Mouse (Mus musculus) forebrain, postnatal 0 days (tissue): ENCODE data around the gene Rasd2. TPM values are rescaled to one million over a fixed set of nuclear protein-coding genes. Genes with fewer than 3 reads are reported as not detected.
A peak's percentile ranks its signal among the peaks of the same experiment; 100 is the strongest.

Source experiments
- ATAC-seq: fragments of 200-750 bp; cut with Nextera tagmentation; 2 replicates; pipeline ENCODE4 v1.8.0; 2017; ENCODE audit warnings: mild to moderate bottlenecking, moderate library complexity
- DNase-seq: peaks from one replicate; pipeline ENCODE4 v3.0.0-alpha.2; 2015
- H3K27ac ChIP-seq: fragments of 300-500 bp; sonication (generic); 2 replicates; pipeline ENCODE4 v1.5.1; 2014; ENCODE audit warnings: low read depth, mild to moderate bottlenecking, antibody characterized with exemption, low read length, moderate library complexity, mixed read lengths
- H3K27me3 ChIP-seq: fragments of 300-500 bp; sonication (generic); 2 replicates; pipeline ENCODE4 v1.6.1; 2014; ENCODE audit warnings: mild to moderate bottlenecking, low read length, mixed read lengths; ENCODE audit not compliant: insufficient read depth
- H3K36me3 ChIP-seq: fragments of 300-500 bp; sonication (generic); 2 replicates; pipeline ENCODE4 v1.6.1; 2014; ENCODE audit warnings: mild to moderate bottlenecking, moderate library complexity; ENCODE audit not compliant: insufficient read depth
- H3K4me1 ChIP-seq: fragments of 300-500 bp; sonication (generic); 2 replicates; pipeline ENCODE4 v1.6.1; 2014; ENCODE audit warnings: antibody characterized with exemption; ENCODE audit not compliant: insufficient read depth
- H3K4me2 ChIP-seq: fragments of 300-500 bp; sonication (generic); 2 replicates; pipeline ENCODE4 v1.6.1; 2014; ENCODE audit warnings: low read depth, mild to moderate bottlenecking, moderate library complexity
- H3K4me3 ChIP-seq: fragments of 300-500 bp; sonication (generic); 2 replicates; pipeline ENCODE4 v1.5.1; 2014; ENCODE audit warnings: low read depth, low read length, mixed read lengths
- H3K9ac ChIP-seq: fragments of 300-500 bp; sonication (generic); 2 replicates; pipeline ENCODE4 v1.6.1; 2014; ENCODE audit warnings: mild to moderate bottlenecking
- H3K9me3 ChIP-seq: fragments of 300-500 bp; sonication (generic); 2 replicates; pipeline ENCODE4 v1.6.1; 2016; ENCODE audit warnings: low read length
- CTCF ChIP-seq: sonication (generic); IDR thresholded peaks from 2 replicates; pipeline ENCODE4 v1.5.1; 2016; ENCODE audit warnings: antibody characterized with exemption, control low read depth, low read depth
- WGBS: fragments of 180-500 bp; shearing (Covaris S2); extraction: QIAGEN DNeasy Blood & Tissue Kit; methylation state at CpG from one replicate; pipeline ENCODE4 v1.1.7; 2014; 5-methylcytosine and 5-hydroxymethylcytosine counted together
- polyA plus RNA-seq: library from polyadenylated mRNA; unstranded; fragments of >200 nt; fragmentation: Nextera tagmentation; extraction: Ambion mirVana; gene quantifications from 2 replicates; pipeline ENCODE4 v1.2.1, GENCODE M21; 2015
- total RNA-seq: library from RNA; depleted of rRNA; stranded (reverse); fragments of >200 nt; gene quantifications from 2 replicates; pipeline ENCODE4 v1.2.3, GENCODE M21; 2014

Rasd2 gene
- total and polyA plus RNA-seq, 2 experiments from 2014 or later, result 4.7 to 11.6 TPM

DNA sequence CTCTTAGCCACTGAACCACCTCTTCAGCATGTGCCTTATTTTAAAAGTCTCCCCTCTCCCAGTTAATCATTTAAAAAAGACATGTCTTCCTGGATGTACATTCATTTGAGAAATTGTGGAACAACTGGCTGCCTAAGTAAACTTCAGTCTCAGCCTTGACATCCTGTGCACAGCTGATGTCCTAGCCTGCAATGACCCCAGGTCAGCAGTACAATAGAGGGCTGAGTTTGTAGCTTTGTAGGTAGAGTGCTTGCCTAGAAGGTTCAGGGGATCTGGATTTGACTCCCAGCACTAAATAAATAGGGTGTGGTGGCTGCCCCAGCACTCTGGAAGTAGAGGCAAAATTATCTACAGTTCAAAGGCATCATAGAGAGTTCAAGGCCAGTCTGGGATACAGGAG, 15.4 kb upstream of the Rasd2 start:
- Histone ChIP-seq H3K4me1 (peaks cover 4% of the 10 kb centered on the region; the same call in 1 of the 2 replicates), H3K27ac (no peak overlapping the region), H3K9ac (no peak overlapping the region), H3K4me2 (no peak overlapping the region), H3K27me3 (no peaks in the 10 kb centered on the region), H3K36me3 (no peaks in the 10 kb centered on the region), H3K9me3 (no peaks in the 10 kb centered on the region), H3K4me3 (no peak overlapping the region)
- no peak for TF ChIP-seq CTCF
- DNase-seq (no peak), ATAC-seq (no peak)

GRCm38 (mm10) chr8:75198988-75199765, 14.6 kb upstream of the Rasd2 start:
- no peak overlapping the region for H3K9ac ChIP-seq
- no peak overlapping the region for H3K4me3 ChIP-seq
- H3K27ac ChIP-seq, result no peak overlapping the region
- TF ChIP-seq CTCF, result no peak
- H3K9me3 ChIP-seq, result no peaks in the 10 kb centered on the region
- no peaks in the 10 kb centered on the region for H3K36me3 ChIP-seq
- ATAC-seq (peak; percentile 82), DNase-seq (peak; percentile 61)
- WGBS, result 58% methylated on average over 5 of the region's 5 CpGs
- H3K27me3 ChIP-seq, result no peaks in the 10 kb centered on the region
- no peak overlapping the region for H3K4me2 ChIP-seq
- H3K4me1 ChIP-seq, result peaks cover 4% of the 10 kb centered on the region; the same call in 1 of the 2 replicates

DNA sequence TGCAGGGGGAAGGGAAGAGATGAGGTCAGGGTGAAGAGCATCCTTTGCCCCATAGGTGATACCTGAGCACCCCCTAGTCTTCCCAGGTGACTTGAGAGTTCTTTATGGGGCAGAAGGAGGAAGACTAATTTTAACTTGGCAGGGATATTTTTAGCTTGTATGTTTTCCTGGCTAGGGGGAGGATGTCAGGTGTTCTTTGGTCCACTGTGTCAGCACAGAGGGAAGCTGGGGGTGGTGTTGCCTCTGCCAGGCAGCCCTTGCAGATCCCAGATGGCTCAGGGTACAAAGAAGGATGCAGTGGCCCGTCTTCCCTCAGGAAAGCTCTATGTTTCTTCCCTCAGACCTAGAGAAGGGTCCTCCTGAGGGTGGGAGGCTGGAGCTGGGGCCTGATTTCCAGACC, 13.8 kb upstream of the Rasd2 start:
- Histone ChIP-seq H3K4me1 (peaks cover 4% of the 10 kb centered on the region; the same call in 1 of the 2 replicates), H3K36me3 (no peaks in the 10 kb centered on the region), H3K4me2 (no peak overlapping the region), H3K27ac (no peak overlapping the region), H3K9ac (no peak overlapping the region), H3K9me3 (no peaks in the 10 kb centered on the region), H3K27me3 (no peaks in the 10 kb centered on the region), H3K4me3 (no peak overlapping the region)
- TF ChIP-seq CTCF, result no peak
- ATAC-seq (no peak), DNase-seq (no peak)
- 52% methylated on average over 1 of the region's 1 CpGs for WGBS

DNA sequence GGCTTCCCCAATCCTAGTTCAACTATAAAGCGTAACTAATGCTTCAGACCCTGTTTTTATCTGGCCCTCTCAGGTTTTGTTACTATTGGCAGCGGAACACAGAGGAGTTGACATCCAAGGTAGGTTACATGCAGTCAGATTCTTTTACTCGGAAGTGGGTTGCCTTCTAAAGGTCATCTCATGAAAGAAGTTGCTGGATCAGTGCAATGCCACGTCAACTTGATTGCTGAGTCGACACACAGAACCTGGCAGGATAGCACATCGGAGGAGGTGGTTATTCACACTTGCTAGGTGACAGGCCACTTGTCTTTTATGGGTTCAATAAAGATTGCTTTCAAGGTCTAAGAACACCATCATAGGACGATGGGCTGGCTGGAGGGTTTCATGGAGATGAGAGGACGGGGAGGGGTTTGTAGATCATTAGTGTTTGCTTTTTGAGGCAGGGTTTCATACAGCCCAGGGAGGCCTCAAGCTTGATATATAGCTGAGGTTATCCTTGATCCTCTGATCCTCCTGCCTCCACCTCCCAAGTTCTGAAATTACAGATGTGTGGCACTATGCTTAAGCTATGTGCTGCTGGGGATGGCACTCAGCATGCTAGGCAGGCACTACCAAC, 11.6 kb upstream of the Rasd2 start:
- H3K9me3 ChIP-seq, result no peaks in the 10 kb centered on the region
- DNase-seq (no peak), ATAC-seq (no peak)
- WGBS, result 83% methylated on average over 8 of the region's 8 CpGs
- H3K36me3 ChIP-seq, result no peaks in the 10 kb centered on the region
- H3K4me2 ChIP-seq, result no peak overlapping the region
- no peak overlapping the region for H3K9ac ChIP-seq
- H3K4me3 ChIP-seq, result no peak overlapping the region
- no peak for TF ChIP-seq CTCF
- no peaks in the 10 kb centered on the region for H3K27me3 ChIP-seq
- no peak overlapping the region for H3K27ac ChIP-seq
- H3K4me1 ChIP-seq, result peaks cover 4% of the 10 kb centered on the region; the same call in 1 of the 2 replicates

GRCm38 (mm10) chr8:75202913-75203312, 10.8 kb upstream of the Rasd2 start:
- H3K9me3 ChIP-seq, result no peaks in the 10 kb centered on the region

GRCm38 (mm10) chr8:75203420-75203819, 10.3 kb upstream of the Rasd2 start:
- H3K4me1 ChIP-seq, result peaks cover 4% of the 10 kb centered on the region; the same call in 1 of the 2 replicates
- H3K27me3 ChIP-seq, result no peaks in the 10 kb centered on the region
- WGBS, result 86% methylated on average over 2 of the region's 2 CpGs
- DNase-seq, result no peak
- no peaks in the 10 kb centered on the region for H3K9me3 ChIP-seq
- no peak for ATAC-seq
- no peak for TF ChIP-seq CTCF
- no peaks in the 10 kb centered on the region for H3K36me3 ChIP-seq
- H3K4me2 ChIP-seq, result no peak overlapping the region
- H3K27ac ChIP-seq, result no peak overlapping the region
- no peak overlapping the region for H3K4me3 ChIP-seq
- H3K9ac ChIP-seq, result no peak overlapping the region

More at GRCm38 (mm10) chr8:75202913-75203312, 10.8 kb upstream of the Rasd2 start:
- DNase-seq (no peak), ATAC-seq (no peak)
- no peak for TF ChIP-seq CTCF
- Histone ChIP-seq H3K27me3 (no peaks in the 10 kb centered on the region), H3K36me3 (no peaks in the 10 kb centered on the region), H3K27ac (no peak overlapping the region), H3K4me1 (peaks cover 4% of the 10 kb centered on the region; the same call in 1 of the 2 replicates), H3K4me2 (no peak overlapping the region), H3K9ac (no peak overlapping the region), H3K4me3 (no peak overlapping the region)
- WGBS, result 85% methylated on average over 3 of the region's 3 CpGs

DNA sequence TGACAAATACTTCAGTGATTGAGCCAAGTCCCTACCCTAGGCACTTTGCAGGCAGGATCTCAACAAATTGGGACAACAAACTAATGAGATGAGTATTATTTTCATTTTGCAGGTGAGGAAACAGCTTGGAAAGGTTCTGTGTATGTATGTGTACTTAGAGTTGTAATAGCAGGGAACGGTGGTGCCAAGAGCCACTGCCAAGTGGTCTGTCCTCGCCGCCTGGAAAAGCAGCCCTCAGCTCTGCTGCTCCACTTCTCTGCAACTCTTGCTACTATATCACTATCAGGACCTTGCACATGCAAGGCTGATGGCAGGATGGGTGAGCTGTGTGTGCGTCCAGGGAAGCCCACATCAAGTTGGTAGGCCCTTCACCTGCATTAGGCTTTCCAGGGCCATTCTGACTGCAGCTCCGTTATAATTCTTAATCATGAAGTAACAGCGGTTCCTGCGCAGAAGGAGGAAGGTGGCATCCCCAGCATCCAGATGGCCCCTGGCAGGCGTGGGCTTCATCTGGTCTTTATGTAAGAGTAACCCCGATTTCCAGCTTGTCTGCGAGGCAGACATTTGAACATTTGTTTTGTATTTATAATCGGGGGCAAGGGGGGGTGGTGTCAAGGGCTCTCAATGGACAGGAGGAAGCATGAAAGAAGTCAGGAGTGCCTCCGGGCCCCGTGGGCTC, 9.4 kb upstream of the Rasd2 start:
- Histone ChIP-seq H3K4me1 (peaks cover 2% of the 10 kb centered on the region; the same call in 1 of the 2 replicates), H3K36me3 (no peaks in the 10 kb centered on the region), H3K9me3 (no peaks in the 10 kb centered on the region), H3K27me3 (no peaks in the 10 kb centered on the region), H3K9ac (no peak overlapping the region), H3K27ac (no peak overlapping the region), H3K4me3 (no peak overlapping the region), H3K4me2 (no peak overlapping the region)
- ATAC-seq (no peak), DNase-seq (no peak)
- no peak for TF ChIP-seq CTCF
- 80% methylated on average over 13 of the region's 13 CpGs for WGBS
